Mouse (Mus musculus): ENCODE measurements around the gene Ctr9. TPM values are rescaled to one million over a fixed set of nuclear protein-coding genes. Genes with fewer than 3 reads are reported as not detected.

Gene Ctr9
- polyA plus RNA-seq, 1 experiment from 2014 or later: 94.5 TPM

DNA sequence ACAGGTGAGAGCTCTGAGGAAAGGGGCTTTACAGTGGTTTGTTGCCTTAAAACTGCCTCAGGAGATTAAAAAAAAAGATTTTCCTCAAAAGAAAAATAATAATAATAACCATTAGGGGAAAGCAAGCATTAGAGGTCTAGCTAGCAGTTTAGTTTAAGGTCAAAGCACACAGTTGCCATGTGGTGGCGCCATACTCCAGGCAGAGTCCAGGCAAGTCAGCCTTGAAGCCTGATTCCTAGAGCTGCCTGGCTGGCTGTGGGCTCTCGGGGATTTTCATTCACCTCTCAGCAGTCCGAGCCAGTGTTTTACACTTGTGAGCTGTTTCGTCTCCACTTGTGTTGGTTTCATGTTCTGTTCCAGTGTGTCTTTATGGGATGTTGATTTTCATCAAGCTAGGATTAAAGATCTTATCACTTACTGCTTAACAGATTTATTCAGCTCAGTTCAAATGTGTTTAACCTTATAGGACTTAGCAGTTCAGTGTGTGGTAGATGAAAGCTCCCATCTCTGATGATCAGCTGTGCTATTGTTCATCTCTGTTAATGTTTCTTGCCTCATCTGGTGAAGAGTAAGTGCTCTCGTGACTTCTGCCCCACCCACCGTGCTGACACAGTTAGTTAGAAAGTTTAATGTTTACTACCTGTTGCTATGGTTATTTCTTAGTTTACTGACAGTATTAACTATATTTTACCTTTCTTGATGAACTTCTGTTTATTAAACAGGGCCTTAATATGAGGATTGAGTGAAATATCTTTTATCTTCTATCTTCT is 21.1 kb downstream of the Ctr9 start:
- H3K4me3 ChIP-seq: no peak overlapping the region
- no peaks in the 10 kb centered on the region for H3K27me3 ChIP-seq
- no peak overlapping the region for H3K9ac ChIP-seq
- WGBS: 65% methylated on average over 6 of the region's 6 CpGs
- H3K9me3 ChIP-seq: no peaks in the 10 kb centered on the region
- no peak overlapping the region for H3K4me2 ChIP-seq (replicated peaks)
- H3K4me1 ChIP-seq: no peaks in the 10 kb centered on the region
- peaks cover 94% of the 10 kb centered on the region for H3K36me3 ChIP-seq
- no peak overlapping the region for H3K27ac ChIP-seq
- no peak for ATAC-seq (ENCODE audit: insufficient number of reproducible peaks, insufficient read depth, low FRiP score, low TSS enrichment)

DNA sequence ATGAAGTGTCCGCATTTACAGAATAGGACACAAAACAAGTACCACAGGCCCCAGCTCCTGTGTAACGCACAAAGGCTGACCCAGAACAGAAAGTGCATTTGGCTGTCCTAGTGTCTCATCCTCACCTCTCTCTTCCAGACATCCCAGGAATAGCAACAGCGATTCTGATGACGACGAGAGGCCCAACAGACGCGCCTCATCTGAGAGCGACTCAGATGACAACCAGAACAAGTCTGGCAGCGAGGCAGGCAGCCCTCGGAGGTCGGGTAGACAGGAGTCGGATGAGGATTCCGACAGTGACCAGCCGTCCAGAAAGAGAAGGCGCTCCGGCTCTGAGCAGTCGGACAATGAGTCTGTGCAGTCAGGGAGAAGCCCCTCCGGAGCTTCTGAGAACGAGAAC is 26.5 kb downstream of the Ctr9 start:
- Histone ChIP-seq H3K27me3 (no peaks in the 10 kb centered on the region), H3K36me3 (peaks cover 60% of the 10 kb centered on the region), H3K4me3 (no peak overlapping the region), H3K27ac (no peak overlapping the region), H3K4me2 (replicated peaks) (no peak overlapping the region), H3K4me1 (peaks cover 4% of the 10 kb centered on the region), H3K9ac (no peak overlapping the region), H3K9me3 (no peaks in the 10 kb centered on the region)
- WGBS: 93% methylated on average over 19 of the region's 19 CpGs
- no peak for ATAC-seq (ENCODE audit: insufficient number of reproducible peaks, insufficient read depth, low FRiP score, low TSS enrichment)

DNA sequence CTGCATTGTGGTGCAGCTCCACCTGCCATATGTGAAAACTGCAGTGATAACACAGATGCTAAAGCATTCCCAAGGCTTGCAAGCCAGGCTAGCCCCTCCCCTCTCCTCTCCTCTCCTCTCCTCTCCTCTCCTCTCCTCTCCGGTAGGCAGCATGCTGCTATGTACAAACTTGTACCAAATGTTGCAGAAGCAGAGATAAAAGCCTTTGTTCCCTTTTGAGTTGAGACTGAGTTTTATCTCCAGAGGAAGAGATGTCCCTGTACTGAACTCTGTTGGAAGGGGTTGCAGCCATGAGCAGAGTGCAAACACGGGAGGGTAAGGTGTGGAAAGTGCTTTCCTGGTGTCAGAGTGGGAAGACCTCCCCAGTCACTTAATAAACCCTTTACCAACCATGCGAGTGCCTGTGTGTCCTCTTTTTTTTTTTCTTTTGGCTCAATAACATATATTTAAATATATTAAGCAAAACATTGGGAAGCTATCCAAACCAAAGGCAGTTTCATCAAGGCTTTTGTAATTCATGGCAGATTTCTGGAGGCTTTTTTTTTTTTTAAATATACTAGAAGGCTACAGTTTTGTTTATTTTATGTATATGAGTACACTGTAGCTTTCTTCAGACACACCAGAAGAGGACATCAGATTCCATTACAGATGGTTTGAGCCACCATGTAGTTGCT is 27.4 kb downstream of the Ctr9 start:
- no peaks in the 10 kb centered on the region for H3K9me3 ChIP-seq
- H3K36me3 ChIP-seq: peaks cover 51% of the 10 kb centered on the region

DNA sequence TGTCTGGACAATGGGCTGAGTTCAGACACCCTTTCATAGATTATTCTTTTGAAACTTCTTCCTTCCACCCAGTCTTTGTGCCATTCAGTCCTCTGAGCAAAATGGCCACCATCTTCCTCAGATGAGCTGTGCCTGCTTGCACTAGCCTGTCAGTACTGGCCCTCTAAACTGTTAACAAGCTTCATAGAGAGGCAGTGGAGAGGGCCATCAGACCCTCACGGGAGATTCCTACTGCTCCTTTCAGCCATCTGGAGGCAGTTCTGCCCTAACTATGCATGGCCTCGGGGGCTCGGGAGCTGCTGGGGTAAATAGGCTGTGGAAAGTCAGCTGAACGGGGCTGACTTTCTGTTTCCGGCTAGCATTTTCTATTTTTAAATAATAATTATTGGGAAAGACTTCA is 30.8 kb downstream of the Ctr9 start:
- Histone ChIP-seq H3K36me3 (peaks cover 17% of the 10 kb centered on the region), H3K27me3 (no peaks in the 10 kb centered on the region), H3K9me3 (no peaks in the 10 kb centered on the region), H3K4me3 (no peak overlapping the region), H3K9ac (no peak overlapping the region), H3K4me2 (replicated peaks) (no peak overlapping the region), H3K27ac (no peak overlapping the region; the same call in 1 of the 2 replicates), H3K4me1 (peaks cover 4% of the 10 kb centered on the region)
- 40% methylated on average over 5 of the region's 5 CpGs for WGBS
- ATAC-seq (ENCODE audit: insufficient number of reproducible peaks, insufficient read depth, low FRiP score, low TSS enrichment): no peak

More for the DNA sequence above, 27.4 kb downstream of the Ctr9 start:
- no peak overlapping the region for H3K9ac ChIP-seq
- H3K4me1 ChIP-seq: peaks cover 4% of the 10 kb centered on the region
- 84% methylated on average over 3 of the region's 3 CpGs for WGBS
- H3K4me3 ChIP-seq: no peak overlapping the region
- no peaks in the 10 kb centered on the region for H3K27me3 ChIP-seq
- H3K4me2 ChIP-seq (replicated peaks): no peak overlapping the region
- no peak overlapping the region for H3K27ac ChIP-seq
- ATAC-seq (ENCODE audit: insufficient number of reproducible peaks, insufficient read depth, low FRiP score, low TSS enrichment): no peak

DNA sequence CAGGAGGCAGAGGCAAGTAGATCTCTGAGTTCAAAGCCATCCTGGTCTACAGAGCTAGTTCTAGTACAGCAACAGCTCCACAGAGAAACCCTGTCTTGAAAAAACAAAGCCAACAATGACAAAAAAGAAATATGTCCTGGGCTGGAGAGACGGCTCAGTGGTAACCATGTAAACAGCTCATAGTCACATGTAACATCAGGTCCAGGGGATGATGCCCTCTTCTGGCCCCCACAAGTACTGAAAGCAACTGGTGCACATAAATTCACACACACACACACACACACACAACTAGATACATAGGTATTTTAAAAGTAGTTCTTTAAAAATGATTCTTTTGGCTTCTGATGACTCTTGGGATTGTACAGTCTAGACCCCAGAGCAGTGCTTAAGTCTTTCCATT is 34.2 kb downstream of the Ctr9 start:
- Histone ChIP-seq H3K4me1 (peaks cover 4% of the 10 kb centered on the region), H3K36me3 (peaks cover 6% of the 10 kb centered on the region), H3K27ac (no peak overlapping the region), H3K9me3 (peaks cover 4% of the 10 kb centered on the region; the same call in 1 of the 2 replicates), H3K4me2 (replicated peaks) (no peak overlapping the region), H3K4me3 (no peak overlapping the region), H3K27me3 (no peaks in the 10 kb centered on the region), H3K9ac (no peak overlapping the region)
- WGBS: 83% methylated on average over 1 of the region's 1 CpGs
- ATAC-seq (ENCODE audit: insufficient number of reproducible peaks, insufficient read depth, low FRiP score, low TSS enrichment): no peak

DNA sequence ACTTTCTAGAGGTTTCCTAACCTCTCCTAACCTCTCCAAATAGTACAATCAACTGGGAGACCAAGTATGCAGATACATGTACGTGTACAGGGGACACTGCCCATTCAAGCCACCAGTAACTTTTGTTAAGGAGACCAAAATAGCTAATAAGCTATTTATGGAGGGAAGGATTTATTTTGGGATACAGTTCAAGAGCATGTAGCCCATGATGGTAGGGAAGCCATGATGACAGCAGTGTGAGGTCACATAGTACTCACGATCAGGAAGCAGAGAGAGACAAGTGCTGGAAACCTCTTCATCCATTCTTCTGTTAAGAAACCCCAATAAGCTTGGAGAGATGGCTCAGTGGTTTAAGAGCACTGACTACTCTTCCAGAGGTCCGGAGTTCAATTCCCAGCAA is 39.4 kb downstream of the Ctr9 start:
- peaks cover 9% of the 10 kb centered on the region; the same call in 1 of the 2 replicates for H3K9me3 ChIP-seq
- ATAC-seq (ENCODE audit: insufficient number of reproducible peaks, insufficient read depth, low FRiP score, low TSS enrichment): no peak
- H3K27ac ChIP-seq: no peak overlapping the region
- H3K9ac ChIP-seq: no peak overlapping the region
- no peak overlapping the region for H3K4me3 ChIP-seq
- no peak overlapping the region for H3K4me2 ChIP-seq (replicated peaks)
- no peaks in the 10 kb centered on the region for H3K4me1 ChIP-seq
- H3K36me3 ChIP-seq: peaks cover 55% of the 10 kb centered on the region
- WGBS: 96% methylated on average over 3 of the region's 3 CpGs
- no peaks in the 10 kb centered on the region for H3K27me3 ChIP-seq

DNA sequence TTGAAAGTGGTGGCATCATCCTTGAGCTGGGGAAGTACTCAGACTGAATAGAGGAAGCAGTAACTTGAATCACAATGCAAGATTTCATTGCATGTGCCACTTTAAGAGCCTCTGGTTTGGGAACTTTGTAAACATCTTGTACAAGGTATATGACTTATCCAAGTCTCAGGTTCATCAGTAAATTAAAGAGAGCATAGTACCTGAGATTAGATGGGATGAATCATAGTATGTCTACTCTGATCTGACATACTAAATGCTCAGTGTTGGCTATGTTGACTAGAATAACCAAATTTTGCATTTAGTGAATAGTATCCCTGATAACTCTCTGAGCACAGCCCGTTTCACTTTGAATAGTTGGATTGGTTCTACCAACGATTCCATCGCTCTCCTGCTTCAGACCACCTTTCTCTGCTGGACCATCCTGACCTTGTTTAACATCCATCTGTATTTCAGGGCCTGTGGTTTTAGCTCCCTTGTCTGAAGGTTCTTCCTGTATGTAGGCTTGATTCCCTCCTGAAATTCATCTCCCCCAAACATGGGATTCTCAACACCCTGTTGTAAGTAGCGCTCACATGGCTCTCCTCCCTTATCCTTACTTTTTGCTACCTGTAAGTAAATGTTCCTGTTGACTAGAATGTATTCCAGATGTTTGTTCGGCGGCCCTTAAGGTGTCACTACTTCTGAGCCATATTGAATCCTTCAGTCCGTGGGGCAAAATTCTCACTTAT is 40.9 kb downstream of the Ctr9 start:
- no peak for ATAC-seq (ENCODE audit: insufficient number of reproducible peaks, insufficient read depth, low FRiP score, low TSS enrichment)
- no peaks in the 10 kb centered on the region for H3K27me3 ChIP-seq
- H3K27ac ChIP-seq: no peak overlapping the region
- H3K4me2 ChIP-seq (replicated peaks): no peak overlapping the region
- peaks cover 69% of the 10 kb centered on the region for H3K36me3 ChIP-seq
- no peak overlapping the region for H3K9ac ChIP-seq
- H3K4me3 ChIP-seq: no peak overlapping the region
- H3K9me3 ChIP-seq: peaks cover 9% of the 10 kb centered on the region; the same call in 1 of the 2 replicates
- WGBS: 90% methylated on average over 7 of the region's 7 CpGs
- H3K4me1 ChIP-seq: no peaks in the 10 kb centered on the region

DNA sequence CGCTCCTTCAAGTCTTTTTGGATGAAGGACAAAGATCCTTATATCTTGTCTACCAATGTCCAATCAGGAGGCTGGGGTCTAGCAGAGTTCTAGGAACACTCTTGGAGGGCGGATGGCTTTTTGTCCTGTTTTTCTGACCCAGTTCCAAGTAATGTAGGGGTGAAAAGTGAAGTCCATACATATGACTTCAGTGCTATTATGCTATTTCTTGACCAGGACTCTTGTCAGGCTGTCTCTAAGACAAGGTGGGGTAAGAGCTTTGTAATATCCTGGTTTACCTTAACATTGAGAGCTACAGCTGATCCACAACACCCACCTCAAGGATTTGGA is 41.4 kb downstream of the Ctr9 start:
- Histone ChIP-seq H3K27me3 (no peaks in the 10 kb centered on the region), H3K4me1 (no peaks in the 10 kb centered on the region), H3K9ac (no peak overlapping the region), H3K4me3 (no peak overlapping the region), H3K9me3 (peaks cover 9% of the 10 kb centered on the region; the same call in 1 of the 2 replicates), H3K27ac (no peak overlapping the region), H3K4me2 (replicated peaks) (no peak overlapping the region), H3K36me3 (peaks cover 74% of the 10 kb centered on the region)
- ATAC-seq (ENCODE audit: insufficient number of reproducible peaks, insufficient read depth, low FRiP score, low TSS enrichment): 0 out of 2 replicates have a peak, but pooled peaks have one; percentile 15
- 92% methylated on average over 2 of the region's 2 CpGs for WGBS

DNA sequence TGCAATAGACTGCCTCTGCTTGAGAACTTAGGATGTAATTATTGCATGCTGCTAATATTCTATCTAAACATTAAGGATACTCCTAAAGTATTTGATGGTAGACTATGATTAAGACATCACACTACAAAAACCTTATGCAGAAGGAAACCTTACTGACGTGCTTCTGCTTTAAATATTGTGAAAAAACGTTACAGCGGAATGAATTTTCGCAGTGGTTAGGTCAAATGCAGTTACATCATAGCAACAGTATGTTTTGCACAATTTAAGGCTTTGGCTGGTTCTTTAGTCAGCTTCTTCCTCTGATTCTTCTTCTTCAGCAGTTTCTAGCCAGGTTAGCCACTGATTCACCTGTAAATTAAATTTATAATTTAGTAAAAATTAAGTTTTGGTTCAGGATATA is 43.7 kb downstream of the Ctr9 start:
- H3K4me1 ChIP-seq: no peaks in the 10 kb centered on the region
- H3K36me3 ChIP-seq: peaks cover 94% of the 10 kb centered on the region
- H3K9ac ChIP-seq: no peak overlapping the region
- H3K27ac ChIP-seq: no peak overlapping the region
- H3K27me3 ChIP-seq: no peaks in the 10 kb centered on the region
- no peak overlapping the region for H3K4me2 ChIP-seq (replicated peaks)
- no peak for ATAC-seq (ENCODE audit: insufficient number of reproducible peaks, insufficient read depth, low FRiP score, low TSS enrichment)
- peaks cover 9% of the 10 kb centered on the region; the same call in 1 of the 2 replicates for H3K9me3 ChIP-seq
- 91% methylated on average over 4 of the region's 4 CpGs for WGBS
- H3K4me3 ChIP-seq: no peak overlapping the region

DNA sequence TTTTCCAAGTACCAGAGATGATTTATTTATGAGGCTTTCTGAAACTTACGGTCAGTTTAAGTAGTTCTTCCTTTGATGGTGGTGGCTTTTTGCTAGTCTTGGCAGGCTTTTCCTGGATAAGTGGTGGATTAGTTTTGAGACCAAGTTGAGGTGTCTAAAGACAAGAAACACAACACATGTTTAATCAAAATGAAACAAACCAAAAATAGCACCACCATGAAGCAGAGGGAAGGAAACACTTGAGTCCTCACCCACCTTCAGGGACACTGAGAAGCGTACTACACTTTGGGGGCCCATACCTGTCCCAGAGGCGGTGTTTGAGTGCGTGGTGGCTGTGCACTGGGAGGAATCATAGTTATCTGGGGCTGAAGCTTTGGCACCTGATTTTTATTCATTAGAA is 46.5 kb downstream of the Ctr9 start:
- H3K9me3 ChIP-seq: no peaks in the 10 kb centered on the region
- H3K9ac ChIP-seq: no peak overlapping the region
- H3K4me1 ChIP-seq: peaks cover 8% of the 10 kb centered on the region; the same call in 1 of the 2 replicates
- ATAC-seq (ENCODE audit: insufficient number of reproducible peaks, insufficient read depth, low FRiP score, low TSS enrichment): no peak
- no peak overlapping the region for H3K4me3 ChIP-seq
- no peak overlapping the region for H3K27ac ChIP-seq
- 94% methylated on average over 4 of the region's 4 CpGs for WGBS
- peaks cover 94% of the 10 kb centered on the region for H3K36me3 ChIP-seq
- H3K4me2 ChIP-seq (replicated peaks): no peak overlapping the region
- H3K27me3 ChIP-seq: no peaks in the 10 kb centered on the region

DNA sequence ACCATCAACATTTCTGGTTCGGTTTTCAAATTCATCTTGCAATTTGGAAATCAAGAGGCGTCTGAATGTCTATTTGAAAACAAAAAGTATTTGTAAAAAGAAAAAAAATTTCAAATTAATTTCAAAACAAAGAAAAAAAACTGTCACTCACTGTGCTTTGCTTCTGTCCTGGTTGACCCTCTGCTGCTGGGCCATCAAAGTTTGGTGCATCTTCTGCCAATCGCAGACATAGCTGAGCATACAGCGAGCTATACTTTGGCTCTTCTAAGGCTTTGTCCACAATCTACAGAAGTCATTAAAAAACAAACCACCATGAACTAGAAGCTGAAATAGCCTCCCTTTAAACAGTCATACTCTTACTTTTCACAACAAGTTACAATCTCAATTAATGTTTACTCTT is 49.5 kb downstream of the Ctr9 start:
- Histone ChIP-seq H3K4me1 (peaks cover 18% of the 10 kb centered on the region), H3K4me2 (replicated peaks) (no peak overlapping the region), H3K36me3 (peaks cover 77% of the 10 kb centered on the region), H3K27me3 (no peaks in the 10 kb centered on the region), H3K4me3 (no peak overlapping the region), H3K27ac (no peak overlapping the region), H3K9me3 (no peaks in the 10 kb centered on the region), H3K9ac (no peak overlapping the region)
- WGBS: 96% methylated on average over 4 of the region's 4 CpGs
- no peak for ATAC-seq (ENCODE audit: insufficient number of reproducible peaks, insufficient read depth, low FRiP score, low TSS enrichment)
